Mouse (Mus musculus) ovary, postnatal 10 days (tissue): Measurements from ENCODE around the gene BC052040.

Source experiments
- DNase-seq: peaks from one replicate; pipeline ENCODE4 v3.0.0; 2022; ENCODE audit warnings: low spot score

The BC052040 gene

GRCm38 (mm10) chr2:115769597-115770305 lies 188.2 kb downstream of the BC052040 start:
- DNase-seq, result no peak

- no peak for DNase-seq
Measured at GRCm38 (mm10) chr2:115772709-115773108, 191.2 kb downstream of the BC052040 start.

- no peak for DNase-seq
Measured at GRCm38 (mm10) chr2:115774153-115774908, 192.8 kb downstream of the BC052040 start.

- no peak for DNase-seq
Measured at GRCm38 (mm10) chr2:115775488-115776217, 194.1 kb downstream of the BC052040 start.

- no peak for DNase-seq
Measured at GRCm38 (mm10) chr2:115776924-115777860, 195.7 kb downstream of the BC052040 start.

GRCm38 (mm10) chr2:115780546-115781011 lies 199.1 kb downstream of the BC052040 start:
- DNase-seq, result no peak

GRCm38 (mm10) chr2:115785687-115786086 lies 204.2 kb downstream of the BC052040 start:
- DNase-seq, result no peak

GRCm38 (mm10) chr2:115798839-115799238 lies 217.3 kb downstream of the BC052040 start:
- no peak for DNase-seq

- DNase-seq, result no peak
Measured at GRCm38 (mm10) chr2:115808376-115808775, 226.9 kb downstream of the BC052040 start.

- no peak for DNase-seq
Measured at GRCm38 (mm10) chr2:115813316-115813715, 231.8 kb downstream of the BC052040 start.

GRCm38 (mm10) chr2:115813721-115814120 lies 232.2 kb downstream of the BC052040 start:
- DNase-seq, result no peak

- DNase-seq, result no peak
Measured at GRCm38 (mm10) chr2:115817959-115818358, 236.4 kb downstream of the BC052040 start.

GRCm38 (mm10) chr2:115822361-115822760 lies 240.8 kb downstream of the BC052040 start:
- no peak for DNase-seq
